Mouse (Mus musculus) granulocyte monocyte progenitor cell, adult 5-6 weeks (primary cell): ENCODE measurements at regions not wholly inside any gene's neighbourhood (a gene's known extent, or its start where the extent isn't known, plus 50 kb on each side); places are given as distances from the start of the nearest gene placed in this dataset.

Experiments used
- ATAC-seq: replicated peaks from 2 replicates; pipeline ENCODE4 v1.8.0; 2016; ENCODE audit warnings: mild to moderate bottlenecking, moderate TSS enrichment, inconsistent platforms; ENCODE audit not compliant: poor library complexity, severe bottlenecking

DNA sequence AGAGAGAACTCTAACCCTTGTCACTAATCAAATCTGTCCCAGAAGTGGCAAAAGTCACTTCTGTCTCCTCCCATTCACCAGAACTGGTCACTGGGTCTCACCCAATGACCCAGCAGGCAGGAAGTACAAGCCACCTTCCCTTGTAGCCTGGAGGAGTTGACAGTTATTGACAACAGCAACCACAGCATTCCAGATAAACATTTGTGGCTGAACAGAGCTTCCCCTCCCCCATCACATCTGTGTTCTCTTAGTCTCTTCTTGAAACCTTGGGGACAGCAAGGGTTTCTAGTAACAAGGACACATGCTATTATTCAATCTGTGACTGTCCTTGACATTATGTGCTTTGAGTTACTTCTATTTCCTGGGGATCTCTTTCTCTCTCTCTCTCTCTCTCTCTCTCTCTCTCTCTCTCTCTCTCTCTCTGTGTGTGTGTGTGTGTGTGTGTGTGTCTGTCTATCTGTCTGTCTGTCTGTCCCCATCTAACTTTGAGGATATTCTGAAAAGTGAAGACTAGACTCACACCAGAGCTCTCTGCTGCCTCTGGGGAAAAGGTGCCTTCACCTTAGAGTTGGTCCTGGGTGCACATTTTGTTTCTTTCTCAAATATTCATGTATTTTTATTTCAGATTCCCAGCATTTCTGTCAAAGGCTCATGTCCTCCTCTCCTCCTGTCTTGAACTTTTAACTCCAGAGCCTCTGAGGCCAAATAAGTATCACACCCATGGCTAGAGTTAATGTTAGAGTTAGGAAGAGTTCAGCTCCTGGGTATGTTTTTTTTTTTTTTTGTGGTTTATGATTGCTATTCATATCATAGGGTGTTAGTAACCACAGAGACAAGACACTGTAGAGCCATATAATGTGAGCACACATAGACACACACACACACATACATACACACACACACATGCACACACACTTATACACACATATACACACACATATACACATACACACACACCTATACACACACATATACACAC is 65.4 kb upstream of the Tut7 start:
- ATAC-seq: no peak

DNA sequence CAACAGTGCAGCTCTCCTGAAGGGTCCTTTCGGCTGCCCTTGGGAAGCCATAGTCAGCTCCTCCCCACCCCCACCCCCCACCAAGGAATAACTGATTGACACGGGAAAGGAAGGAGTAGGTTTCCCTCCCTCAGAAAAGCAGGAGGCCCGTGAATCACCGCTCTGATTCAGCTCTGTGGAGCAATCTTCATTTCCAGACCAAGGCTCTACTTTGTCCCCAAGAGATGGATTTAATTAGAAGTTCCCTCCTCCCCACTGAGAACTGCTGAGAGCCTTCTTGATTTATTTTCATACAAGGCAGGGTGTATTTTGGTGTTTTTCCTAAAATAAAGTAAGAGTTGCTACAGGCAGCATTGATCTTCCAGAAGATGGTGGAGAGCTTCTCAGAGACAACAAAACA is 64.4 kb upstream of the Tut7 start:
- no peak for ATAC-seq

DNA sequence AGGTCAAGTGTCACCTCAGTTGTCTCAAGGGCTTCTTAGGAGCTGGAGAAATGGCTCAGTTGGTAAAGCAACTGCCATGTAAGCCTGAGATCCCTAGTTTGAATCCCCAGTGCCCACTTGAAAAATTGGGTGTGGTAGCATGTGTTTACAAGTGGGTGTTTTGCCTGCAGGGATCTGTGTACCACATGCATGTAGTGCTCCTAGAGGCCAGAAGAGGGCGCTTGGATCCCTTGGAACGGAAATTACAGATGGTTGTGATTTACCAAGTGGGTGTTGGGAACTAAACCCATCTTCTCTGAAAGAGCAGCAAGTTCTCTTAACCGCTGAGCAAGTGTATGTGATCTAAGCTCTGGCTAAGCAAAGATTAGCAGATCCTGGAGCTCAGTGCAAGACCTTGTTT is 63.6 kb upstream of the Tut7 start:
- ATAC-seq: no peak

DNA sequence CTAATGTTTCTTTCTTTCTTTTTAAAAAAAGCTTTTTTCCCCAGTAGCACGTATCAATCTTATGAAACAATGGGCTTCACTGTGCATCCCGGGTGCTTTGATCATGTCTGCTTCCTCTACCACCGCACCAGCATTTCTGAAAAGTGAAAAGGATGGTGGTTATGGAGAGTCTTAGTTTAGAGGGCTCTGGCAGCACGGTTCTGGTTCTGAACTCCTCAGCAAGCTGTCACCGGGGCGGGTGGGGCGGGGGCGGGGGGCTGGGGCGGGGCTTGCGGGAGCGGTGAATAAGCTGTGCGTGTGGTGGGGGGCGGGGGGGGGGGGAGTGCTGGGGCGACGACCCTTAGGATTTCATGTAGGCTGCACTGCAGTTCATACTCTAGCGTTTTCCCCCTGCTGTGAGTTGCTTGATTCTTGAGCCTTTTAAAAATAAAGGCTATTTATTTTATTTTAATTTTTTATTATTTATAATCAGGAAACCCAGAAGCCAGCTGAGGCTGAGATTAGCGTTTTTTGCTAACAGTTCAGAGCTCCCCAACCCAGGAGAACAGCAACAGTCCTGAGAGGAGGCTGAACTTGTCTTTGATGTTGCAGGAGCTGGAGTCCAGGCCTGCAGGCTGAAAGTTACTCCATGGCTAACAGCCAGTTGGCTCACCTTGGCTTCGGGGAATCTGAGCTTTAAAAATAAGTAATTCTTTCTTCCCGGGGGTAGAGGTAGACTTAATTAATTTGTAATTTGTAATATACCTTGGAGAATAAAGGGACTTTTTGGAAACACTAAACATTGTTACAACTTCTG is 59.2 kb upstream of the Tut7 start:
- ATAC-seq: no peak

DNA sequence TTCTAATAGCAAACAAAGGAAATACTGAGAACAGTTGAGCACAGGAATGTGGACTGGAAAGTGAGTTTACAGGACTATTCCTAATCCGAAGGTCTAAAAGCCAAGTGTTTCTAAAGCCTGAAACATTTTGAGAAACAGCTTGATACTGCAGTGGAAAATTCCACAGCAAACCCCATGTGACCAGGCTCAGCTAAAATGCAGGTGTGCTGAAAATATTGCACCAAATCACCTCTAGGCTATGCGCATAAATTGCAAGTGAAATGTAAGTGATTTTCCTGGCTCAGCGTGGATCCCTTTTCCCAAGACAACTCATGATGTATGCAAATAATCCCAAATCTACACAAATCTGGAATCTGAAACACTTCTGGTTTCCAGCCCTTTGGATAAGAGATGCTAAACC is 57.1 kb upstream of the Tut7 start:
- no peak for ATAC-seq

DNA sequence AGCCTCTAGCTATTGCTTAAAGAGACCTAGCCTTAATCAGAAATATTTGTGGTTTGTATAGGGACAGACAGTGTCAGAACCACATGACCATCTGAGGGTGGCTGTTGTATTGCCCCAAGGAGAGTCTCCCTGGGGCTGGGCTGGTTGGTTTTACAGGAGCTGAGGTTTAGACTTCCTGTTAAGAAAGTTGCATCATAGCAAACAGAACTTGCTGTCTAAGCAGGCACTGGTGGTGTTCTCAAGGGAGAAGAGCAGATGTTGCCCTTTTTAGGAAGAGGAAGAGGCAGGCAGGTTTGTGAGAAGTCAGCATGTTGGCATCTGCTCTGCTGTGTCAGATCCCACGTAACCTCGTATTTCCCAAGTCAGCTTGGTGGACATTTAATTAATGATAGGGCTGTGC is 52.7 kb upstream of the Tut7 start:
- ATAC-seq: peak; percentile 95

DNA sequence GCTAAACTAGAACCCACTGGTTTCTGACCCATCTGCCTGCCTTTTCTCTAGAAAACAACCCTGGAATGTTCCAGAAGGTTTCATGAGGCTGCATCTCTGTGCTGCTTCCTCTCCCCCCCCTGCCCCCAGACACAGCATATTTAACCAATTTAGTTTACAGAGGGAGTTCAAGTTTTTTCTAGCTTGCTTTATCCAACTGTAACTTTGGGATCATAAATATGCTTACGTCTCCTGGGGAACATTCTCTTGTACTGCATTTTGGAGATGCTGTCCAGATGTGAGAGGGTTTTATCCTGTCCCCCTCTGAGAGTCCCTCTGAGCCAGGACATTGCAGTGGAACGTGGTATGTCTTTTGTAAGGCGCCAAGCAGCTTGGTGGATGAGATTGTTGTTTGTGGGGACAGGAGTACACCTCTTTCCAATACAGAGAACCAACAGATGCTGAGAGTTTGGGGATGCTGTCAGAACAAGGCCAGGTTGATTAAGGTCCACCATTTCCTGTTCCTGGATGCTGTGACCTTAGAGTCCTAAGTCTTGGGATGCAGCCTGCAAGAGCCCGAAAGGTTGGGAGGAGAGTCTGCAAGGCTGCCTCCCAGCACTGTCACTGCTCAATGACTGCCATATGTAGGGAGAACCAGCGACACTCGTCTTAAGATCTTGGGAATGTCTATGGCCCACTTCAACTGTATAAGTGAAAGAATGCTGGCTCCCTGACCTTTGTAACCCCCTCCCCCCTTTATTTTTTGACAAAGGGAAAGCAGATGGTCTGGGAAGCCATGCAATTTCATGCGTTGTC is 51.4 kb upstream of the Tut7 start:
- no peak for ATAC-seq
